Mouse (Mus musculus): ENCODE results near the gene Olfr1315-ps1. TPM values are rescaled to one million over a fixed set of nuclear protein-coding genes. Genes with fewer than 3 reads are reported as not detected.

The Olfr1315-ps1 gene
- not detected in 2 replicates for polyA plus RNA-seq (2012)

DNA sequence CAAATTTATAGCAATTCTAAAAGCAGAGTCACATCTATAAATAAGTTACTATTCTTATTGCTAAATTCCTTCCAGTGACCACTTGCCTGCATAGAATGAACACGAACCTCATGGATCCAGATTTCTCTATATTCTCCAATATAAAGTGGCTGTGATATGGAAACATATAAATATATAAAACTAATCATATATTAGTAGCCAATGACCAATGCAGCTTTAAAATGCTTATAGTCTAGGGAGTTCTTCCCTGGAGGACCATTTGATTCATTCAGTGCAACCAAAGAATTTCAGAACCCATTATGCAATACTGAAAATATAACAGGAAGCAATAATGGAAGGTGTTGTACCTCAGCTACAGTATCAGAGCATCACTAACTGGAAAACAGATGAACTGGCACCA lies at the start of gene Olfr1315-ps1:
TSS of gene Olfr1315-ps1 (minus strand) at position 101 of the 400 bp plus-strand sequence.
- TF ChIP-seq GATA1 (IDR thresholded peaks at IDR 0.05; ENCODE audit: low read length): no peak

DNA sequence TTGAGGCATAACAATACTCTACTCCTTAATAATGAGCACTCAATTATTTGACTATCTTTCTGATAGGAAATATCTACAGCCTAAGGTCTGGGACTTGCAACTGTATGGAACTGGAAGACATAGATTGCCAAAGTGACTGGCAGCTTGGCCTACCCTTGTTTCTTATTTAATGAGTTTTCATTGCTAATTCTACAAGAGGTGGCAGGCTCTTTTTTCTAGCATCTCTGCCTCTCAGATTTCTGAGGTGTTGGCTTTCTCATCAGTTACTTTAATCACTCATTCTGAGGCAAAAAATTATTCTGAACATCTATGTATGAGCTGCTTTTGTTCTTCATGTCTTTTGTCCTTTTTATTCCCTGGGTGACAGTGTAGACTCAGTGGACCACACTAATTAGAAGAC lies 38.7 kb upstream of the Olfr1315-ps1 start, which contains the start of gene Olfr1318:
TSS of gene Olfr1318 (plus strand) at position 301 of the 400 bp plus-strand sequence.
- no peak for TF ChIP-seq GATA1 (IDR thresholded peaks at IDR 0.05; ENCODE audit: low read length)

DNA sequence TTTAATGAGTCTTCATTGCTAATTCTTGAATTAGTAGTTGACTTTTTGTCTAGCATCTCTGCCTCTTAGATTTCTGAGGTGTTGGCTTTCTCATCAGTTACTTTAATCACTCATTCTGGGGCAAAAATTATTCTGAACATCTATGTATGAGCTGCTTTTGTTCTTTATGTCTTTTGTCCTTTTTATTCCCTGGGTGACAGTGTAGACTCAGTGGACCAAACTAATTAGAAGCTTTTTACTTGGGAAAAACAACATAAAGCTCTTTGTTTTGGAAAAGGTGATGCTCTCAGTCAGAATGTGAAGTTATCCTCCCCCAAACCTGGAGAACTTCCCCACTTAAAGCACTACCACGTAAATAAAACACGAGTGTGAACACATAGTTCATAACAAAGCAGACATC lies 24.8 kb upstream of the Olfr1315-ps1 start, which contains the start of gene Olfr1317:
TSS of gene Olfr1317 (plus strand) at position 301 of the 400 bp plus-strand sequence.
- TF ChIP-seq GATA1 (IDR thresholded peaks at IDR 0.05; ENCODE audit: low read length): no peak

DNA sequence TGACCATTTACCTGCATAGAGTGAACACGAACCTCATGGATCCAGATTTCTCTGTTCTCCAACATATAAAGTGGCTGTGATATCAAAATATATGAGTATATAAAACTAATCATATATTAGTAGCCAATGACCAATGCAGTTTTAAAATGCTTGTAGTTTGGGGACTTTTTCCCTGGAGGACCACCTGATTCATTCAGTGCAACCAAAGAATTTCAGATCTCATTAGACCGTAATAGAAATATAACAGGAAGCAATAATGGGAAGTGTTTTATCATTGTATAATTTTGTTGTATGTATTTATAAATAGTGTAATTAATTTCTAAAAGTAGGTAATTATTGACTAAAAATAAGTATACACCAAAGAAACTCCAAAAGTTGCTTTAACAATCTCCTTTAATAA lies 19.6 kb upstream of the Olfr1315-ps1 start, which contains the start of gene Olfr1316:
TSS of gene Olfr1316 (minus strand) at position 101 of the 400 bp plus-strand sequence.
- no peak for TF ChIP-seq GATA1 (IDR thresholded peaks at IDR 0.05; ENCODE audit: low read length)

DNA sequence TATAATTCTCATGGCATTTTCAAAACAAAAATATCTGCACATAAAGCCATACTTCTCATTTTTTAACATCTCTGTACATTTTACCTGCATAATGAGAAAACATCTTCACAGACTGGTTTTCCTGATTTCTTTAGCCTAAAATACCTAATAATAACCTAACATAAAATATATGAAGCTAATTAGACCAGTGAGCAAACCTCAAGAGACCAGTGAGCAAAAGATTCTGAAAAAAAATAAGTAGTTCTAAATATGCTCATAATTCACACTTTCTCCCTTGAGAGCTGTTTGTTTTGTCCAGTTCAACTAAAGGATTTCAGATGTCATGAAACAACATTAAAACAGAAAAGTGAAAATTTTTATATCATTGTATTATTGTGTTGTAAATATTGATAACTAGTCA lies 18.6 kb downstream of the Olfr1315-ps1 start, which contains the start of gene Olfr1314:
TSS of gene Olfr1314 (minus strand) at position 101 of the 400 bp plus-strand sequence.
- TF ChIP-seq GATA1 (IDR thresholded peaks at IDR 0.05; ENCODE audit: low read length): no peak

DNA sequence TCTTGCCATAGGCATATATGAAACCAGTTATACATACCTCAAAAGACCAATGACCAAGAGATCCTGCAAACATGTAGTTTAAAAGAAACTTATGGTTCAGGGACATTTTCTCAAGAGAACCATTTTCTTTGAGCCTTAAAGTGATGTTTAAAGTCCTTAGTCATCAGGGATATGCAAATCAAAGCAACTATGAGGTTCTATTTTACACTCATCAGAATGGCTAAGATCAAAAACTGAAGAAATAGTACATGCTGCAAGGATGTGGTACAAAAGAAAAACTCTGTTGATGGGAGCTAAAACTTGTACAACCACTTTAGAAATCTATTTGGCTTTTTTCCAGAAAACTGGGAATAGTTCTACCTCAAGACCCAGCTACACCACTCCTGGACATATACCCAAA lies 37.5 kb downstream of the Olfr1315-ps1 start, which contains the start of gene Olfr1313:
TSS of gene Olfr1313 (minus strand) at position 101 of the 400 bp plus-strand sequence.
- TF ChIP-seq GATA1 (IDR thresholded peaks at IDR 0.05; ENCODE audit: low read length): no peak

Other genes with a start within 250 kb of the Olfr1315-ps1 start
- gene Olfr1305, start 238.3 kb downstream of the Olfr1315-ps1 start, polyA plus RNA-seq (2012): not detected in 2 replicates
- not detected in 2 replicates for gene Olfr1306, start 199.2 kb downstream of the Olfr1315-ps1 start, polyA plus RNA-seq (2012)
- gene Olfr1307, start 166.0 kb downstream of the Olfr1315-ps1 start, polyA plus RNA-seq (2012): not detected in 2 replicates
- gene Olfr1308, start 150.5 kb downstream of the Olfr1315-ps1 start, polyA plus RNA-seq (2012): not detected in 2 replicates
- gene Olfr1309, start 125.2 kb downstream of the Olfr1315-ps1 start, polyA plus RNA-seq (2012): not detected in 2 replicates
- not detected in 2 replicates for gene Olfr1310, start 102.7 kb downstream of the Olfr1315-ps1 start, polyA plus RNA-seq (2012)
- not detected in 2 replicates for gene Olfr1311, start 91.0 kb downstream of the Olfr1315-ps1 start, polyA plus RNA-seq (2012)
- gene Olfr1312, start 65.2 kb downstream of the Olfr1315-ps1 start, polyA plus RNA-seq (2012): not detected in 2 replicates
- gene Olfr1313, start 37.6 kb downstream of the Olfr1315-ps1 start, polyA plus RNA-seq (2012): not detected in 2 replicates
- gene Olfr1314, start 18.7 kb downstream of the Olfr1315-ps1 start, polyA plus RNA-seq (2012): not detected in 2 replicates
- not detected in 2 replicates for gene Olfr1316, start 19.5 kb upstream of the Olfr1315-ps1 start, polyA plus RNA-seq (2012)
- not detected in 2 replicates for gene Olfr1317, start 24.9 kb upstream of the Olfr1315-ps1 start, polyA plus RNA-seq (2012)
- not detected in 2 replicates for gene Olfr1318, start 38.8 kb upstream of the Olfr1315-ps1 start, polyA plus RNA-seq (2012)
- 35.9 and 44.2 TPM in 2 replicates for gene Lpcat4, start 124.0 kb upstream of the Olfr1315-ps1 start, polyA plus RNA-seq (2012)
- 0.03 TPM in 1 of 2 replicates, not detected in the other for gene Nutm1, start 143.9 kb upstream of the Olfr1315-ps1 start, polyA plus RNA-seq (2012)
- 35.6 and 100 TPM in 2 replicates for gene Nop10, start 146.5 kb upstream of the Olfr1315-ps1 start, polyA plus RNA-seq (2012)
- gene Slc12a6, start 150.4 kb upstream of the Olfr1315-ps1 start, polyA plus RNA-seq (2012): 3.1 and 3.8 TPM in 2 replicates
- not detected in 2 replicates for gene Gm21985, start 150.9 kb upstream of the Olfr1315-ps1 start, polyA plus RNA-seq (2012)

Measured in G1E-ER4 (cell line).